Mouse (Mus musculus) left cerebral cortex, postnatal 10 days (tissue): Measurements from ENCODE around the gene Man1c1. TPM values are rescaled to one million over a fixed set of nuclear protein-coding genes. Genes with fewer than 3 reads are reported as not detected.

ENCODE experiments used
- DNase-seq, 2 experiments: peaks; one replicate each; pipeline ENCODE4 v3.0.0; 2021 to 2022; ENCODE audit warnings: low spot score in 2 of 2, mixed read lengths in 1 of 2; ENCODE audit errors: extremely low spot score in 1 of 2
- intact Hi-C: fragments of 180-260 bp; cut with DNase I; formaldehyde crosslinking; loops from one replicate; pipeline ENCODE4 v1.15.1; 2025
- total RNA-seq, 2 experiments: library from RNA; stranded (reverse); gene quantifications; 2 replicates each; pipeline ENCODE4 v1.2.3; 2021

Gene Man1c1
- total RNA-seq, 2 experiments from 2014 or later: 19.9 to 20.1 TPM

- intact Hi-C loops: no loop called here
These were observed 26.0 kb upstream of the Man1c1 start for GRCm38 (mm10) chr4:134730106-134730505.

DNA sequence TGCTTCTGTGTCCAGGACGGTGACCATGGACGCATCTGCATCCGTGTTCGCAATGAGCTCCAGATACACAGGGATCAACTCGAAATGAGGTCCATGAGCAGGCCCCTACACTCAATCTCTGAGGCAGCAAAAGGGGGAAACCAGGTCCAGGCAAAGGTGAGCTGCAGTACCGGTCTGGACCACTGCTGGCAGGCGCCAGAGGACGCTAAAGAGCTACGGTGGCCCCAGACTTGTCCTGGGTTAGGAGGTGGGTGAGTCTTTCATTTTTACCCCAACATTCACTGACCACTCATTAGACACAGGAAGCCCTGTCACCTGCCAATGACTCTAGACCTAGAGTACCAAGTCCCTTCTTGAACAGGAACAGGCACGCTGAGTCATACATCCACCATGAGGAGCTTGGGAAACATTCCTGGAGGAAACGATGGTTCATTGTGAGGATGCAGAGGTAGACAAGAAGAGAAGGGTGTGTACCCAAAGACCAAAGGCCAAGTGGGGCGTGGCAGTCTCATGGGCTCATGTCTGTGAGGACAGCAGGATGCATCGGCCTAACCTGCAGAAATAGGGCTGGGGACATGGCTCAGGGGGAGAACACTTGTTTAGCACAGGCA lies 21.8 kb upstream of the Man1c1 start:
- DNase-seq: no peak
- intact Hi-C loops: no loop called here

More at GRCm38 (mm10) chr4:134730106-134730505, 26.0 kb upstream of the Man1c1 start:
- DNase-seq: no peak

DNA sequence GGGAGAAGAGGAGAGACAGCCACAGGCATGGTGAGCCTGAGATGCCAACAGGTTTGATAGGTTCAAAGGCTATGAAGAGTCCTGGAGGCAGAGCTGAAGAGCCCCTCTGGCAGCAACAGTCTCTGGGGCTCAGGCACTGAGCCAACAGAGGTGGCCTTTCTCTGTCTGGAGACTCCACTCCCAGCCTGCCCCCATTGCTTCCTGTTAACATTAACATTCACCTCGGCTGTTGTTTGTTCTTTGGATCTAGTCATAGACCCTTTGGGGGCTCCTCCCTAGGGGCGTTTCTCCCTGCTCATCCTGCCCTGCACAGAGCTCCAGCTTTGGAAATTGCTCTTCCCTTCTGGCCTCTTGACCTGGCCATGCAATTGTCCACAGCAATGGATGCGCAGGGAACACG lies 20.9 kb upstream of the Man1c1 start:
- peak in 1 of 2 experiments; percentile 51 for DNase-seq
- intact Hi-C loops: no loop called here

GRCm38 (mm10) chr4:134723251-134723650 lies 19.2 kb upstream of the Man1c1 start:
- intact Hi-C loops: no loop called here
- DNase-seq: no peak

DNA sequence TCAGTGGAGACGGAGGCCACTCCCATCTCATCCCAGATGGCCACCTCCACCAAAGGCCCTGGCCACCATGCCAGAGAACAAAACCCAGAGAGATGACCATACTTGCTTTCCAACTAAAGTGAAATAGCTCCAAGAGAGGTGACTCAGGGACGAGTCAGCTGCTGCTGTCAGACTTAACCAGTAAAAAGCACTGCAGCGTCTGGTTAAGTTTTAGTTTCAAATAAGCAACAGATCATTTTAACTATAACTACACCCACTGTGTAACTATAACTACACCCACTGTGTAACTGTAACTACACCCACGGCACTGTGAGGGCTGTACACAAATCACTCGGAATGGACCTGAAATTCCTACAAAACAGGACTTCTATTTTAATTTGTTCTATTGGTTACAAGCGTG lies 17.0 kb upstream of the Man1c1 start:
- DNase-seq: no peak
- intact Hi-C loops: no loop called here

GRCm38 (mm10) chr4:134720371-134720770 lies 16.3 kb upstream of the Man1c1 start:
- intact Hi-C loops: no loop called here
- DNase-seq: no peak

DNA sequence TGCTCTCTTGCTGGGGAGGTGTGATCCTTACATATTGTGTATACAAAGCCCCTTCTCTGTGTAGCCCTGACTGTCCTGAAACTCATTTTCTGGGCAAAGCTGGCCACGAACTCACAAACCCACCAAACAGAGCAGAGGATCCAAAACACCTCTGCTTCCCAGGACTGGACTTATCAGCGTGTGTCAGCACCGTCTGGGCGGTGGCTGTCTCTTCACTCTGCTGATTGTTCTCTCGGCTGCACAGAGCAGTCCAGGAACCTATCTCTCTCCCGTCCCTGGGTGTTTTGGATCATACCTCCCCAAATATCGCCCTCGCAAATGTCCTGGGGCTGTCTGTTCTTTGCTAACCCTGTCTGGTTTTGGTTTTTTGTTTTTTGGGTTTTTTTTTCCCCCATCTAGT lies 15.4 kb upstream of the Man1c1 start:
- no peak for DNase-seq
- intact Hi-C loops: no loop called here

DNA sequence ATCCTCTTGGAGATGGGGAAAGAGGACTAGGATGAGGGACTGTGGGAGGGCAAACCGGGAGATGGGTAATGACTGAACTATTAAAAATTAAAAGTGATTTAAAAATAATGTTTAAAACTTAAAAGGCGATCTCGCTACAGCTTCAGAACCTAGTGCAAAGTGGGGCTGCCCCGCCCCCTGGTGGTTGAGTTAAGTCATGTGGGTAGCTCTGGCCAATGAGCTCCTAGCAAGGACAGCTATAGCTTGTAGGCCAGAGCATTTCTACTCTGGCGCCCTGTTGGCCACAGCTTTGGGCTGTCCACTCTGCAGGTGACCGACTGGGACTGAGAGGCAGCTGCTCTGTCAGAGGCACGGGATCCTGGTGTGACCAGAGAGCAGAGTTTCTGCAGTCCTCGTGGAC lies 9.8 kb upstream of the Man1c1 start:
- peak; percentile 78 to 88 for DNase-seq
- intact Hi-C loops: no loop called here

DNA sequence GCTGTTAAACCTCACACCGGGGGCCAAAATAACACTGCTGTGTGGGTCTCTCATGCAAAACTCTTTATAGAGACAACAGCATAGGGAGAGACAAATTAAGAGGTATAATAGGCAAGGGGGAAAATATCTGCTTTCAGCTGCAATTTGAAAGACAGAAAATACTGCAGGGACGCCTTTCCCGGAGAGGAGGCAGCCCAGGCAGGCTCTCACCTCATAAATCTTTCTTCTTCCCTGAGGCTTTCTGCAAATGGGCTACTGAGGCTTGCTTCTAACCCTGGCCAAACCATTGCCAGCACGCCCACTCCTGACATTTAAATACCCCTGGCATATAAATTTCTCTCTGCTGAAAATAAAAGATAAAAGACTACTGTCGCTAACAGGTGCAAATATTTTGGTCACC lies 1.2 kb upstream of the Man1c1 start:
- intact Hi-C loops: no loop called here
- no peak for DNase-seq

GRCm38 (mm10) chr4:134704590-134704989 lies 500 bp upstream of the Man1c1 start:
- intact Hi-C loops: loop anchor here (5.0 kb wide), 2 partner anchors 72 to 152 kb away; partner anchors contain the start of gene Selenon
- DNase-seq: no peak

DNA sequence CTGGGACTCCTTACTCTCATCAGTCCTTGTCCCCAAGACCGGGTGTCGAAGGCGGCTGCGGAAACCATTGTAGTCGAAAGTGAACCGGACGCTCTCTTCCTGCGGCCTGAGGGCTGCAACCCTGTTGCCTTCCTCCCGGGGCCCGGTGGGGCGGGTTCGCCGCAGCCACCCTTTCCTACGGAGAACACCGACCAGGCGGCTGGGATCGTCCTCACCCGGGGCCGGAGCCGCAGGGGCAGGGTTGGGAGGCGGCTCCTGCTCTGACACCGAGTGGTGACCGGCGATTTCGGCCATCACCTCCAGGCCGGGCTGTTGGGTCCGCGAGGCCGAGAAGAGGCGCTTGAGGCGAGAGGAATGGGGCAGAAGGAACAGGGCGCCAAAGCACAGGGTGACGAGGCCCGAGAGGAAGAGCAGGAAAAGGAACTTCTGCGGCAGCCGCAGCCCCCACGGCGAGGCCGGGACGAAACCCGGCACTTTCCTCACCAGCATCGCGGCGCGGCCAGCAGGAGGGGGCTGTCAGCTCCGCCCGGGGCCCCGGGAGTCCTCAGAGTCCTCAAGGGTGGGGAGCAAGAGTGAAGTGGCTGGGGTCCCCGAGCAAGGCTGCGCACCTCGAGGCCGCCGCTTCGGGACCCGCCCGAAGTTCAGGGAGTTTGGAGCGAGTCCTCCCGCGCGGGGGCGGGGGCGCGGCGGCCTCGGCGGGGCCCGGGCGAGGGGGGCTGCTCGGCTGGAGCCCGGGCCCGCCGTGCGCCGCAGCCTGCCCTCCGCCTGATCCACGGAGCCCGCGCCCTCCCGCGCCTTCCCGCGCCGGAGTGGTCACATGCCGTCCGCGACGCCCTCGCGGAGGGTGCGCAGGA lies 882 bp downstream of the Man1c1 start:
- DNase-seq: peak in 1 of 2 experiments; percentile 71
- intact Hi-C loops: loop anchor here (5.0 kb wide), 2 partner anchors 71 to 151 kb away; partner anchors contain the start of gene Selenon

- intact Hi-C loops: loop anchor here (5.0 kb wide), 2 partner anchors 70 to 150 kb away; partner anchors contain the start of gene Selenon
- DNase-seq: peak; percentile 45 to 82
These were observed 2.2 kb downstream of the Man1c1 start for GRCm38 (mm10) chr4:134701934-134702333.

DNA sequence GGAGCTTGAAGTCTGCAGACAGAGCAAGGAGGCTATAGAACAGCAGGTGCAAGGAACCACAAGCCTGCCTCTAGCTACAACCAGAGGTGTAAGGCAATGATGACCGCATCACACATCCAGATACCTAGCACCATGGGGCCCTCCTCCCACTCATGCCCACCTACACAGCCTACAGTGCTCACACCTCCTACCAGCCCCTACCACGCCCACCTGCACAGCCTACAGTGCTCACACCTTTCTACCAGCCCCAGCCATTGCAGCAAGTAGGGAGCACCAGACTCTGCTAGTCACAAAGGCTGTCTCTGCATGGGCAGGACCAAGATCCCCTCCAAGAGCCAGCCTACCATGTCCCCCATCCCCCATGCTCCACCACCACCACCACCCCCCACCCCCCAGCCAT lies 3.2 kb downstream of the Man1c1 start:
- intact Hi-C loops: loop anchor here (5.0 kb wide), 2 partner anchors 69 to 149 kb away; partner anchors contain the start of gene Selenon
- DNase-seq: no peak

- intact Hi-C loops: no loop called here
These were observed 10.7 kb downstream of the Man1c1 start for GRCm38 (mm10) chr4:134693202-134693940.

DNA sequence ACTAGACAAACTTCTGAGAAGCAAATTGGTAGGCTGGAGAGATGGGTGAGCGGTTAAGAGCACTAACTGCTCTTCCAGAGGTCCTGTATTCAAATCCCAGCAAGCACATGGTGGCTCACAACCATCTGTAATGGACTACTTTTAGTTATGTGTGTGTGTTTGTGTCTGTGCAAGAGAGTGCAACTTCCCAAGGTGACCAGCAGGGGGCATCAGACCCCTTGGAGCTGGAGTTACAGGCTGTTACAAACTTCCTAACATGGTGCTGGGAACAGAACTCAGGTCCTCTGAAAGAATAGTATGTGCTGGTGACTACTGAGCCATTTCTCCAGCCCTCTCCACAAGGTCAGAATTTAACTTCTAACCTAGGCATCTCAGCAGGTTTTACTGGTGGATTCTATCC lies 11.7 kb downstream of the Man1c1 start:
- DNase-seq: no peak
- intact Hi-C loops: no loop called here

More at GRCm38 (mm10) chr4:134693202-134693940, 10.7 kb downstream of the Man1c1 start:
- DNase-seq: no peak

DNA sequence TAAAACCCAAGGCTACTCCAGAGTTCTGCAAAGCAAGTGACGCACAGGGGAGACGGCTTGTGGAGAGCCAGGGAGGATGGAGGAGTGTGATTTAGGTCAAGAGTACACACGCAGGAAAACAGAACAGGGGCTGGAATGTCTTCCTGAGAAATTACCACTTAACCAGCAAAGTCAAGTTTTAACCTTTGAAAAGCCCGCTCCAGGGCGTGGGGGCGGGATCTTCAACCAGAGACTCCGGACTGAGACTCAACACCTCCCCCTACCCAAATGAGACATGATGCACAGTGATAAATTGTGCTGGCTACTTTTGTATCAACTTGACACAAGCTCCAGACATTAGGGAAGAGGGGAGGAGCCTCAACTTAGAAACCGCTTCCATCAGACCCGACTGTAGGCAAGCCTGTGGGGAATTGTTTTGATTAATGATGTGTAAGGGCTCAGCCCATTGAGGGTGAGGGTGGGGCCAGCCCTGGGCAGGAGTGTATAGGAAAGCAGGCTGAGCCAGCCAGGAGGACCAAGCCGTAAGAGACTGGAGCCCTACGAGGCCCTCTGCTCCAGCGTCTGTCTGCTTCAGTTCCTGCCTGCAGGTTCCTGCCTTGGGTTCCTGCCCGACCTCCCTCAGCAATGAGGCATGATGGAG lies 17.9 kb downstream of the Man1c1 start:
- no peak for DNase-seq
- intact Hi-C loops: no loop called here

DNA sequence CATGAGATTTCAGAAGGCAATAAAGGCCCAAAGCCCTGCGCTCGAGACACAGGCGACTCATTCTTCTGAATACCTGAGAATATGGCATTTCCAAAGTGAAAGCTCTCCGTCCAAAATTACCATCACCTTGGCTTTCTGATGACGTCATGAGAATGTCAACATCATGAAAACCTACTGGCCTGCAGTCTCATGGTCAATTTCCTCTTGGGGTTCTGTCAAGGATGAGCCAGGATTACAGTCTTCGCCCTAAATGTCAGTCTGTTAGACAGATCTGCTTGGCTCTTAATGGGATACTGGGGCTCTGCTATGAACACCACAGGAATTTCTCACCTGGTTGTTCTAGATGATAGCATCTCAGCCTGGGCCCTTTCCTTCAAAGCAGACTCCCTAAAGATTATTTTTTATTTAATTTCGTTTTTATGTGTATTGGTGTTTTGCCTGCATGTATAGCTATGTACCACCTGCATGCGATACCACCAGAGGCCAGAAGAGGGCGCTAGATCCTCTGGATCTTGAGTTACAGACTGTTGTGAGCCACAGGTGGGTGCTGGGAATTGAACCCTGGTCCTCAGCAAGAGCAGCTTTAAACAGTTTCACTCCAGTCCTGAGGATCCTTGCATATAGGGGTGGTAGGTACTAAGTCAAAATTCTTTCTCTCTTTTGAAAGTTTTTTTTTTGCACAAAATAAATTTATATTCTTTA lies 19.3 kb downstream of the Man1c1 start:
- intact Hi-C loops: no loop called here
- DNase-seq: no peak

DNA sequence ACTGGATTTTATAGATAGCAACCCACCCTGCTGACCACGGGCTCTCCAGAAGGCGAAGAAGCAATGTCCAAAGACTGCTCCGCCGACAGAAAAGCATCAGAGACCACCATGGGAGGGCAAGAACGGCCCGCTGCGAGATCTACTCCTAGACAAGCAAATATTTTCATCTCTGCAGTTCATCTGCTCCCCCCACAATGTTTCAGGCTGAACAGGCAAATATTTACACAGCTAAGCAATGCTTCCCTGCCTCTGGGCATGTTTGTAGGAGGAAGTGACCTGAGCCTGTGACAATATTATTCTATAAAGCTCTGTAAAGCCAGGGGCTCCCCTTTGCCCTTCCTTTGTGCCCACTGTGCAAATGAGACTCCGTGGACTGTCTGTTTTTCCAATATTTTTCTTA lies 20.2 kb downstream of the Man1c1 start:
- DNase-seq: peak in 1 of 2 experiments; percentile 68
- intact Hi-C loops: no loop called here
